Mouse (Mus musculus) large intestine, adult 2 months (tissue): ENCODE data around the gene Inka2. TPM values are rescaled to one million over a fixed set of nuclear protein-coding genes. Genes with fewer than 3 reads are reported as not detected.

Source experiments
- DNase-seq: peaks from one replicate; pipeline ENCODE4 v3.0.0-alpha.2; 2012; ENCODE audit warnings: low read depth, low spot score
- WGBS: fragments of 180-500 bp; shearing (Covaris S2); methylation state at CpG from one replicate; pipeline ENCODE4 v1.1.7; 2018; 5-methylcytosine and 5-hydroxymethylcytosine counted together
- polyA plus RNA-seq: library from polyadenylated mRNA; depleted of rRNA; stranded (reverse); fragments of >200 nt; gene quantifications from 2 replicates; pipeline ENCODE4 v1.2.3, GENCODE M21; 2012; rRNA removed

Inka2 gene
- polyA plus RNA-seq, 1 experiment = 1.9 TPM

DNA sequence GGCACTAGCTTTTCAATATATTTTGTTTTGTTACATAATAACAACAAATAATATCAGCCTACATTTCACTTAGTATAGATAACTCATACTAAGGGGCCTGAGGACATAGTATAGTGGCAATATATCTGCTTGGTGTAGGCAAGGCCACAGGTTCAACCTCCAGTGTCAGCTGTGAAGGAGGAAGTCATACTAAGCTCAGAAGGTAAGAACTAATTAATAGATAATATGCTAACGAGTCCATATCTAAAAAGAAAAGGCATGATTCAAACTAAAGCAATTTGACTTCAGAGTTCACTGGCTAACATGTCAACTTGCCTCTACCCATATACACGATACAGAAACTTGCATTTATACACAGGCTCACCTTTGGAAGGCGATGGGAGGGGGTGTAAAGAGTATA is 55.7 kb downstream of the Inka2 start:
- DNase-seq = no peak
- 93% methylated on average over 3 of the region's 3 CpGs for WGBS

DNA sequence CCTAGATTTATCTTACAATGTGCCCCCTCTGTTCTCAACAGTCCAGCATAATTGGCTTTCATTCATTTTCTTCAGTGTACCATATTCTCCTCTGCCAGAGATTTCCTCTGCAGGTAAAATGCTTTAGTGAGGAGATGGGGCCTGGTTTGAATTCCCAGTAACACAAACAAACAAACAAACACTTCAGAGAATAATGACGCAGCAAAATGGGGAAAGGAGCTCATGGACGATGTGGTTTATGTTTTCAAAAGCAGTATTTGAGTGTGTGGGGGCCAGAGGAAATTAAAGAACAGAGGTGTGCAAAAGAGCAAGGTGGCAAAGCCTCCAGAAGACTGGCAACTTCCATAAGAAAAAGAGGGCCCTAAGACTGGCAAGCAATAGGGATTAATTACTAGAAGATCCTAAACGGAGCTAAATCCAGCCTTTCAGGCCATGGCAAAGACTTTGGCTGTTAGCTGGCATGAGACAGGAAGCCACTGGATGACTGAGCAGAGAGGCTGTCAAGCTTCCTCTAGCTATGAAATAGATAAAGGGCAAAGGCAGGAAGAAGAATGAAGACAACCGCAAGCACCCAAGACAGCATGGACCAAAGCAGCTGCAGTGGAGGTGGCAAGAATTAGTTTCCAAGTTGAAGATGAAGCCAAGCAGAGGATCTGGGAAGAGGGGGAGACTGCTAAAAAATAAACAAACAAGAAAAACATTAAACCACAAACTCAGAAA is 58.9 kb downstream of the Inka2 start:
- DNase-seq = no peak
- 56% methylated on average over 4 of the region's 4 CpGs for WGBS

DNA sequence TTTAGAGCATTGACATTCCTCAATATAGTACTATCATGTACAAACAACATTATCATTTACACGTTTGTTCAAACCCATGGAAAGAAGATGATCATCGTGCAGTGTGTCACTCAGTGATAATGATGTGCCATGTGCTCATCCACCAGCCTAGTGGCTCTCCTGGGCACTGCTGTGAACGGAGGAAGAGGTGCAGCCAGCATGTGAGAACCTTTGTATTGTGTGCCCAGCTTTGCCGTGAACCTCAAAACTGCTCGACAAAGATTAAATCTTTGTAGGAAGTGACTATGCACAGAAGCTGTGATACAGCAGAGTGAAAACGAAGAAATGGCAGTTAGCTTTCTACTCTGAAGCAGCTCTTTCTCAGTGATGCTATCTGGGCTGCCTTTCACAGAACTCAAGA is 64.1 kb downstream of the Inka2 start:
- DNase-seq = no peak
- 63% methylated on average over 6 of the region's 6 CpGs for WGBS

DNA sequence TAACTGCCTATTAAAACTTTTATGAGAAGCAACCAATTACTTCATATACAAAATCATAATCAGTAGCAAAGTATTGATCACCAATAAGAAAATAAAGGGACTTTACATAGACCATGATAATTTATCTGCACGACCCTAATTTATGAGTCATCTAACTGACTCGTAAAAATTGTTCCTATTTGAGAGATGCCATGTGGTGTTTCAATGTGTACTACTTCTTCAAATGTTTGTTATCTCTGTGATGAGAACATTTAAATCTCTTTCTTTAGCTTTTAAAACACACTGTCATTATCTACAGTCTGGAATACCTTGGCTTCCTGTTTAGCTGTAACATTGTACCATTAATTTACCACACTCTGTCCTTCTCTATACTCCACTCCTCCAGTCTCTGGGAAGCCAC is 65.0 kb downstream of the Inka2 start:
- no peak for DNase-seq
- WGBS = 40% methylated on average over 2 of the region's 2 CpGs

Other genes starting within 250 kb of the Inka2 start
- gene Ddx20, start 17.0 kb upstream of the Inka2 start, polyA plus RNA-seq = 3.5 and 7.6 TPM in 2 replicates
- 10.6 and 11.2 TPM in 2 replicates for gene Rap1a, start 96.7 kb downstream of the Inka2 start, polyA plus RNA-seq
- 0.35 and 0.40 TPM in 2 replicates for gene Adora3, start 166.3 kb downstream of the Inka2 start, polyA plus RNA-seq
- gene Tmigd3, start 166.3 kb downstream of the Inka2 start, polyA plus RNA-seq = 0.48 and 0.51 TPM in 2 replicates
- 1.3 and 2.7 TPM in 2 replicates for gene I830077J02Rik, start 228.1 kb downstream of the Inka2 start, polyA plus RNA-seq